8 mouse cellular contexts compared by ENCODE assay signal in genomic region chr9:24974021-24974741, GRCm38 (mm10).
DNase-seq lines count a peak whose midpoint lies in the region; ATAC-seq lines count a peak whose summit lies in the region.

No protein-coding gene starts in this region.

- WGBS in forebrain, embryonic 11.5 days = 4% methylated on average over 19 of the region's 19 CpGs
- WGBS in hindbrain, embryonic 10.5 days = 10% methylated on average over 19 of the region's 19 CpGs
- WGBS in limb, embryonic 12.5 days = 3% methylated on average over 19 of the region's 19 CpGs
- 25% methylated on average over 19 of the region's 19 CpGs for WGBS in neural tube, embryonic 12.5 days

- no peaks in the 10 kb centered on the region for H3K36me3 ChIP-seq in forebrain, embryonic 11.5 days (ENCODE audit: control insufficient read depth, insufficient read depth, low read length)
- H3K36me3 ChIP-seq in hindbrain, embryonic 10.5 days = no peaks in the 10 kb centered on the region
- no peaks in the 10 kb centered on the region for H3K36me3 ChIP-seq in limb, embryonic 12.5 days
- no peaks in the 10 kb centered on the region for H3K36me3 ChIP-seq in neural tube, embryonic 12.5 days

- no peak overlapping the region for H3K9ac ChIP-seq in forebrain, embryonic 11.5 days (ENCODE audit: low read length)
- H3K9ac ChIP-seq in limb, embryonic 12.5 days (replicated peaks) = 0 out of 2 replicates have a peak overlapping the region, but pooled peaks have one; percentile 34
- no peak overlapping the region for H3K9ac ChIP-seq in neural tube, embryonic 12.5 days

- H3K4me3 ChIP-seq in forebrain, embryonic 11.5 days (ENCODE audit: low read depth, low read length) = no peak overlapping the region
- H3K4me3 ChIP-seq in hindbrain, embryonic 10.5 days = peak overlapping the region; percentile 20
- H3K4me3 ChIP-seq in limb, embryonic 12.5 days (replicated peaks) = peak overlapping the region; percentile 19
- no peak overlapping the region for H3K4me3 ChIP-seq in neural tube, embryonic 12.5 days

- H3K27ac ChIP-seq in forebrain, embryonic 11.5 days (ENCODE audit: low read depth, low read length) = no peak overlapping the region
- peak overlapping the region; percentile 70; the same call in 1 of the 2 replicates for H3K27ac ChIP-seq in hindbrain, embryonic 10.5 days
- peak overlapping the region; percentile 53; the same call in 1 of the 2 replicates for H3K27ac ChIP-seq in limb, embryonic 12.5 days
- no peak overlapping the region for H3K27ac ChIP-seq in neural tube, embryonic 12.5 days

- peak; percentile 75 for ATAC-seq in forebrain, embryonic 11.5 days (replicated peaks; ENCODE audit: low FRiP score)
- peak; percentile 87 for ATAC-seq in limb, embryonic 12.5 days (ENCODE audit: insufficient number of reproducible peaks, insufficient read depth, low FRiP score, low TSS enrichment, low read depth)
- ATAC-seq in neural tube, embryonic 12.5 days (ENCODE audit: low FRiP score, low read depth) = peak; percentile 49; the same call in 1 of the 2 replicates
- no peak for ATAC-seq in megakaryocyte-erythroid progenitor cell, adult 5-6 weeks (replicated peaks; ENCODE audit: low FRiP score, low TSS enrichment, poor library complexity, severe bottlenecking)

- peak overlapping the region; percentile 40 for H3K4me2 ChIP-seq in forebrain, embryonic 11.5 days (ENCODE audit: low read depth, low read length, severe bottlenecking)
- peak overlapping the region; percentile 58 for H3K4me2 ChIP-seq in limb, embryonic 12.5 days
- H3K4me2 ChIP-seq in neural tube, embryonic 12.5 days (replicated peaks) = peak overlapping the region; percentile 45

- H3K4me1 ChIP-seq in forebrain, embryonic 11.5 days (replicated peaks; ENCODE audit: control insufficient read depth, insufficient read depth, low read length) = peaks cover 4% of the 10 kb centered on the region
- peaks cover 21% of the 10 kb centered on the region for H3K4me1 ChIP-seq in hindbrain, embryonic 10.5 days (replicated peaks)
- H3K4me1 ChIP-seq in limb, embryonic 12.5 days (replicated peaks) = peaks cover 14% of the 10 kb centered on the region
- H3K4me1 ChIP-seq in neural tube, embryonic 12.5 days = peaks cover 7% of the 10 kb centered on the region

- no peaks in the 10 kb centered on the region for H3K9me3 ChIP-seq in forebrain, embryonic 11.5 days (ENCODE audit: control insufficient read depth, low read length)
- no peaks in the 10 kb centered on the region for H3K9me3 ChIP-seq in hindbrain, embryonic 10.5 days
- H3K9me3 ChIP-seq in limb, embryonic 12.5 days = no peaks in the 10 kb centered on the region
- H3K9me3 ChIP-seq in neural tube, embryonic 12.5 days = no peaks in the 10 kb centered on the region

- no peaks in the 10 kb centered on the region for H3K27me3 ChIP-seq in forebrain, embryonic 11.5 days (ENCODE audit: control insufficient read depth, insufficient read depth, low read length)
- H3K27me3 ChIP-seq in hindbrain, embryonic 10.5 days (ENCODE audit: insufficient read depth, poor library complexity, severe bottlenecking) = peaks cover 13% of the 10 kb centered on the region
- H3K27me3 ChIP-seq in limb, embryonic 12.5 days = no peaks in the 10 kb centered on the region
- no peaks in the 10 kb centered on the region for H3K27me3 ChIP-seq in neural tube, embryonic 12.5 days (replicated peaks)

- DNase-seq in brain, adult 2 months (ENCODE audit: low read depth, low spot score) = peak; percentile 2
- DNase-seq in forebrain, embryonic 11.5 days (ENCODE audit: low spot score) = peak; percentile 62
- DNase-seq in hindbrain, embryonic 10.5 days (ENCODE audit: low spot score) = peak; percentile 23
- no peak for DNase-seq in T-cell, adult 2 months (ENCODE audit: low spot score)
- DNase-seq in cerebellum, adult 9-11 months = no peak

Comparison
In these comparisons a context has a peak if more than half of its experiments do, and no peak if none do; other contexts are left out.
1. DNase-seq: peak in brain, adult 2 months (single experiment), forebrain, embryonic 11.5 days (single experiment) and hindbrain, embryonic 10.5 days (single experiment); none in T-cell, adult 2 months (single experiment) and cerebellum, adult 9-11 months (single experiment).
2. H3K27ac ChIP-seq: peak in hindbrain, embryonic 10.5 days (single experiment) and limb, embryonic 12.5 days (single experiment); none in forebrain, embryonic 11.5 days (single experiment) and neural tube, embryonic 12.5 days (single experiment).
3. H3K4me3 ChIP-seq: peak in hindbrain, embryonic 10.5 days (single experiment) and limb, embryonic 12.5 days (single experiment); none in forebrain, embryonic 11.5 days (single experiment) and neural tube, embryonic 12.5 days (single experiment).
4. Peak in every context shown above with its lines, with median percentiles within 50 percentile points of each other: H3K4me2 ChIP-seq.